Mouse (Mus musculus) 3134 (cell line): ENCODE data around the gene 6430548M08Rik.

Source experiments
- DNase-seq: peaks from one replicate; pipeline ENCODE4 v3.0.0-alpha.2; 2011; ENCODE audit warnings: low spot score; ENCODE audit not compliant: insufficient read length; ENCODE audit errors: extremely low read depth

The 6430548M08Rik gene

GRCm38 (mm10) chr8:120180445-120180970 is 66.6 kb downstream of the 6430548M08Rik start:
- no peak for DNase-seq

- DNase-seq = no peak
These were observed 67.3 kb downstream of the 6430548M08Rik start for GRCm38 (mm10) chr8:120181274-120181673.

GRCm38 (mm10) chr8:120181861-120182414 is 68.0 kb downstream of the 6430548M08Rik start:
- no peak for DNase-seq

GRCm38 (mm10) chr8:120184366-120184765 is 70.4 kb downstream of the 6430548M08Rik start:
- DNase-seq = no peak

GRCm38 (mm10) chr8:120184850-120185792 is 71.2 kb downstream of the 6430548M08Rik start:
- DNase-seq = no peak

- DNase-seq = peak; percentile 27
These were observed 72.5 kb downstream of the 6430548M08Rik start for GRCm38 (mm10) chr8:120186454-120186853.

- DNase-seq = no peak
These were observed 74.6 kb downstream of the 6430548M08Rik start for GRCm38 (mm10) chr8:120188510-120188909.

- DNase-seq = no peak
These were observed 75.5 kb downstream of the 6430548M08Rik start for GRCm38 (mm10) chr8:120189440-120189839.

GRCm38 (mm10) chr8:120190107-120190809 is 76.3 kb downstream of the 6430548M08Rik start:
- peak; percentile 18 for DNase-seq

- DNase-seq = peak; percentile 80
These were observed 77.0 kb downstream of the 6430548M08Rik start for GRCm38 (mm10) chr8:120190810-120191413.

- DNase-seq = no peak
These were observed 77.7 kb downstream of the 6430548M08Rik start for GRCm38 (mm10) chr8:120191633-120192032.

- DNase-seq = no peak
These were observed 78.2 kb downstream of the 6430548M08Rik start for GRCm38 (mm10) chr8:120192118-120192517.

GRCm38 (mm10) chr8:120201351-120201750 is 87.4 kb downstream of the 6430548M08Rik start:
- DNase-seq = no peak

GRCm38 (mm10) chr8:120202546-120202945 is 88.6 kb downstream of the 6430548M08Rik start:
- DNase-seq = no peak

- no peak for DNase-seq
These were observed 90.9 kb downstream of the 6430548M08Rik start for GRCm38 (mm10) chr8:120204736-120205360.

GRCm38 (mm10) chr8:120205916-120206315 is 92.0 kb downstream of the 6430548M08Rik start:
- DNase-seq = peak; percentile 44

- no peak for DNase-seq
These were observed 93.4 kb downstream of the 6430548M08Rik start for GRCm38 (mm10) chr8:120207364-120207763.

- no peak for DNase-seq
These were observed 94.2 kb downstream of the 6430548M08Rik start for GRCm38 (mm10) chr8:120208113-120208512.

GRCm38 (mm10) chr8:120211345-120211744 is 97.4 kb downstream of the 6430548M08Rik start:
- no peak for DNase-seq

- no peak for DNase-seq
These were observed 98.6 kb downstream of the 6430548M08Rik start for GRCm38 (mm10) chr8:120212596-120212995.
